In genomic region chr12:28997474-28998192, GRCm38 (mm10) we compare ENCODE assay signal across 17 mouse cellular contexts.
DNase-seq lines count a peak whose midpoint lies in the region; ATAC-seq lines count a peak whose summit lies in the region.
"Had no signal": no experiment of that assay in that cellular context is flagged by ENCODE, and none has a peak within 500 bp of the region (broad histone marks: within the 10 kb centered on the region; RNA-seq: fewer than 3 reads in every experiment).

No protein-coding gene starts in this region.

- no peak overlapping the region for H3K4me2 ChIP-seq in hindbrain, embryonic 13.5 days
- no peak overlapping the region for H3K4me2 ChIP-seq in hindbrain, embryonic 11.5 days (replicated peaks; ENCODE audit: low read depth, low read length)
- H3K4me2 ChIP-seq in neural tube, embryonic 14.5 days (ENCODE audit: low read depth, low read length) = no peak overlapping the region
- H3K4me2 ChIP-seq in liver, embryonic 11.5 days = no peak overlapping the region
- H3K4me2 ChIP-seq: lung, embryonic 14.5 days had no signal

- H3K9me3 ChIP-seq in heart, embryonic 10.5 days = no peaks in the 10 kb centered on the region
- no peaks in the 10 kb centered on the region for H3K9me3 ChIP-seq in hindbrain, embryonic 13.5 days
- H3K9me3 ChIP-seq in hindbrain, embryonic 11.5 days (ENCODE audit: control insufficient read depth, low read length) = no peaks in the 10 kb centered on the region
- H3K9me3 ChIP-seq in embryonic facial prominence, embryonic 10.5 days = no peaks in the 10 kb centered on the region
- H3K9me3 ChIP-seq in neural tube, embryonic 14.5 days (ENCODE audit: control insufficient read depth, low read length) = no peaks in the 10 kb centered on the region
- H3K9me3 ChIP-seq in liver, embryonic 11.5 days (ENCODE audit: control insufficient read depth, low read length) = no peaks in the 10 kb centered on the region

- no peak overlapping the region for H3K9ac ChIP-seq in hindbrain, embryonic 13.5 days
- H3K9ac ChIP-seq in hindbrain, embryonic 11.5 days (ENCODE audit: low read depth, low read length) = no peak overlapping the region
- H3K9ac ChIP-seq in neural tube, embryonic 14.5 days (replicated peaks; ENCODE audit: low read depth, low read length) = no peak overlapping the region
- no peak overlapping the region for H3K9ac ChIP-seq in liver, embryonic 11.5 days (ENCODE audit: low read depth, low read length)
- H3K9ac ChIP-seq: lung, embryonic 14.5 days had no signal

- peak; percentile 86 for DNase-seq in heart, embryonic 10.5 days (ENCODE audit: low spot score)
- no peak for DNase-seq in heart, adult 8-10 months (ENCODE audit: low spot score)
- no peak for DNase-seq in hindbrain, embryonic 11.5 days (ENCODE audit: low spot score)
- peak; percentile 38 for DNase-seq in embryonic facial prominence, embryonic 10.5 days (ENCODE audit: low spot score)
- no peak for DNase-seq in liver, embryonic 11.5 days (ENCODE audit: low spot score)
- no peak for DNase-seq in urinary bladder, postnatal 25 days (ENCODE audit: low spot score)
- DNase-seq: cerebellum, postnatal 14 days; gastrocnemius, postnatal 36 days; lung, embryonic 14.5 days; right cerebral cortex, adult 18-20 months; thymus, adult 2 months had no signal

- 44% methylated on average over 15 of the region's 15 CpGs for WGBS in heart, embryonic 10.5 days
- WGBS in hindbrain, embryonic 13.5 days = 56% methylated on average over 15 of the region's 15 CpGs
- 67% methylated on average over 15 of the region's 15 CpGs for WGBS in hindbrain, embryonic 11.5 days
- 71% methylated on average over 15 of the region's 15 CpGs for WGBS in embryonic facial prominence, embryonic 10.5 days
- 28% methylated on average over 15 of the region's 15 CpGs for WGBS in neural tube, embryonic 14.5 days
- WGBS in liver, embryonic 11.5 days = 58% methylated on average over 15 of the region's 15 CpGs

- ATAC-seq in hindbrain, embryonic 13.5 days (ENCODE audit: low FRiP score) = no peak
- no peak for ATAC-seq in hindbrain, embryonic 11.5 days (ENCODE audit: low FRiP score)
- peak; percentile 49; the same call in 1 of the 2 replicates for ATAC-seq in neural tube, embryonic 14.5 days (ENCODE audit: low read depth)
- no peak for ATAC-seq in liver, embryonic 11.5 days (replicated peaks; ENCODE audit: low FRiP score)
- ATAC-seq: intestine, embryonic 16.5 days; Patski had no signal

- H3K27ac ChIP-seq in heart, embryonic 10.5 days = no peak overlapping the region; the same call in 1 of the 2 replicates
- peak overlapping the region; percentile 66; the same call in 1 of the 2 replicates for H3K27ac ChIP-seq in hindbrain, embryonic 13.5 days
- H3K27ac ChIP-seq in hindbrain, embryonic 11.5 days (ENCODE audit: low read depth, low read length) = no peak overlapping the region
- H3K27ac ChIP-seq in embryonic facial prominence, embryonic 10.5 days (replicated peaks) = no peak overlapping the region
- peak overlapping the region; percentile 65; the same call in 1 of the 2 replicates for H3K27ac ChIP-seq in neural tube, embryonic 14.5 days (ENCODE audit: low read depth, low read length)
- no peak overlapping the region for H3K27ac ChIP-seq in liver, embryonic 11.5 days (ENCODE audit: low read depth, low read length)
- H3K27ac ChIP-seq: kidney, postnatal 0 days; macrophage had no signal

- H3K4me1 ChIP-seq in heart, embryonic 10.5 days = peaks cover 53% of the 10 kb centered on the region
- H3K4me1 ChIP-seq in hindbrain, embryonic 13.5 days (replicated peaks) = peaks cover 25% of the 10 kb centered on the region
- no peaks in the 10 kb centered on the region for H3K4me1 ChIP-seq in hindbrain, embryonic 11.5 days (replicated peaks; ENCODE audit: control insufficient read depth, insufficient read depth, low read length)
- H3K4me1 ChIP-seq in embryonic facial prominence, embryonic 10.5 days = peaks cover 27% of the 10 kb centered on the region
- peaks cover 5% of the 10 kb centered on the region; the same call in 1 of the 2 replicates for H3K4me1 ChIP-seq in neural tube, embryonic 14.5 days (ENCODE audit: control insufficient read depth, insufficient read depth, low read length)
- no peaks in the 10 kb centered on the region; the same call in 1 of the 2 replicates for H3K4me1 ChIP-seq in liver, embryonic 11.5 days (replicated peaks; ENCODE audit: control insufficient read depth, insufficient read depth, low read length)

- no peaks in the 10 kb centered on the region for H3K27me3 ChIP-seq in heart, embryonic 10.5 days (ENCODE audit: insufficient read depth, poor library complexity, severe bottlenecking)
- H3K27me3 ChIP-seq in hindbrain, embryonic 13.5 days = no peaks in the 10 kb centered on the region
- no peaks in the 10 kb centered on the region for H3K27me3 ChIP-seq in hindbrain, embryonic 11.5 days (ENCODE audit: control insufficient read depth, insufficient read depth, low read length)
- no peaks in the 10 kb centered on the region for H3K27me3 ChIP-seq in embryonic facial prominence, embryonic 10.5 days (replicated peaks; ENCODE audit: low read depth, poor library complexity, severe bottlenecking)
- H3K27me3 ChIP-seq in neural tube, embryonic 14.5 days (ENCODE audit: control insufficient read depth, insufficient read depth, low read length) = no peaks in the 10 kb centered on the region
- H3K27me3 ChIP-seq in liver, embryonic 11.5 days (replicated peaks; ENCODE audit: control insufficient read depth, insufficient read depth, low read length) = no peaks in the 10 kb centered on the region

- H3K36me3 ChIP-seq in heart, embryonic 10.5 days = no peaks in the 10 kb centered on the region
- H3K36me3 ChIP-seq in hindbrain, embryonic 13.5 days = no peaks in the 10 kb centered on the region
- no peaks in the 10 kb centered on the region for H3K36me3 ChIP-seq in hindbrain, embryonic 11.5 days (ENCODE audit: control insufficient read depth, insufficient read depth, low read length)
- no peaks in the 10 kb centered on the region for H3K36me3 ChIP-seq in embryonic facial prominence, embryonic 10.5 days (replicated peaks)
- H3K36me3 ChIP-seq in neural tube, embryonic 14.5 days (ENCODE audit: control insufficient read depth, insufficient read depth, low read length) = no peaks in the 10 kb centered on the region
- no peaks in the 10 kb centered on the region for H3K36me3 ChIP-seq in liver, embryonic 11.5 days (ENCODE audit: control insufficient read depth, insufficient read depth, low read length)

- H3K4me3 ChIP-seq in heart, embryonic 10.5 days = no peak overlapping the region
- H3K4me3 ChIP-seq in hindbrain, embryonic 13.5 days = no peak overlapping the region
- no peak overlapping the region for H3K4me3 ChIP-seq in hindbrain, embryonic 11.5 days (ENCODE audit: low read depth, low read length)
- no peak overlapping the region for H3K4me3 ChIP-seq in embryonic facial prominence, embryonic 10.5 days
- H3K4me3 ChIP-seq in neural tube, embryonic 14.5 days (ENCODE audit: low read depth, low read length) = no peak overlapping the region
- no peak overlapping the region for H3K4me3 ChIP-seq in liver, embryonic 11.5 days (ENCODE audit: low read depth, low read length)

Comparison
In these comparisons a context has a peak if more than half of its experiments do, and no peak if none do; other contexts are left out.
1. DNase-seq: peak in heart, embryonic 10.5 days (single experiment) and embryonic facial prominence, embryonic 10.5 days (single experiment); none in heart, adult 8-10 months (single experiment), hindbrain, embryonic 11.5 days (single experiment), liver, embryonic 11.5 days (single experiment) and urinary bladder, postnatal 25 days (single experiment).
2. H3K27ac ChIP-seq: peak in hindbrain, embryonic 13.5 days (single experiment) and neural tube, embryonic 14.5 days (single experiment); none in heart, embryonic 10.5 days (single experiment), hindbrain, embryonic 11.5 days (single experiment), embryonic facial prominence, embryonic 10.5 days (single experiment) and liver, embryonic 11.5 days (single experiment).